Mouse (Mus musculus): ENCODE measurements around the gene Mettl9. TPM values are rescaled to one million over a fixed set of nuclear protein-coding genes. Genes with fewer than 3 reads are reported as not detected.
A peak's percentile ranks its signal among the peaks of the same experiment; 100 is the strongest.

Gene Mettl9
- total RNA-seq, 2 experiments from 2014 or later, result 74.0 to 75.4 TPM

GRCm38 (mm10) chr7:121084840-121085453 is 50.7 kb downstream of the Mettl9 start:
- intact Hi-C loops (cut with DNase I), result loop anchor here (10.0 kb wide), 1 partner anchor 560 kb away; no protein-coding TSS in a partner anchor
- no peak for DNase-seq (ENCODE audit: low spot score in 2 of 2)

- intact Hi-C loops (cut with DNase I), result loop anchor here (10.0 kb wide), 1 partner anchor 559 kb away; no protein-coding TSS in a partner anchor
- no peak for DNase-seq (ENCODE audit: low spot score in 2 of 2)
Measured at GRCm38 (mm10) chr7:121085500-121085899, 51.3 kb downstream of the Mettl9 start.

- intact Hi-C loops (cut with DNase I), result loop anchor here (10.0 kb wide), 1 partner anchor 556 kb away; no protein-coding TSS in a partner anchor
Measured at GRCm38 (mm10) chr7:121088745-121089144, 54.5 kb downstream of the Mettl9 start.

GRCm38 (mm10) chr7:121090748-121091147 is 56.5 kb downstream of the Mettl9 start:
- no peak for DNase-seq (ENCODE audit: low spot score in 2 of 2)
- intact Hi-C loops (cut with DNase I), result no loop called here

More at GRCm38 (mm10) chr7:121088745-121089144, 54.5 kb downstream of the Mettl9 start:
- DNase-seq (ENCODE audit: low spot score in 2 of 2), result no peak

- DNase-seq (ENCODE audit: low spot score in 2 of 2), result no peak
- intact Hi-C loops (cut with DNase I), result no loop called here
Measured at GRCm38 (mm10) chr7:121093026-121093425, 58.8 kb downstream of the Mettl9 start.

- no peak for DNase-seq (ENCODE audit: low spot score in 2 of 2)
- intact Hi-C loops (cut with DNase I), result no loop called here
Measured at GRCm38 (mm10) chr7:121098614-121099389, 64.6 kb downstream of the Mettl9 start.

- intact Hi-C loops (cut with DNase I), result no loop called here
- no peak for DNase-seq (ENCODE audit: low spot score in 2 of 2)
Measured at GRCm38 (mm10) chr7:121107851-121108250, 73.6 kb downstream of the Mettl9 start.

- no peak for DNase-seq (ENCODE audit: low spot score in 2 of 2)
- intact Hi-C loops (cut with DNase I), result no loop called here
Measured at GRCm38 (mm10) chr7:121111321-121111720, 77.1 kb downstream of the Mettl9 start.

- no peak for DNase-seq (ENCODE audit: low spot score in 2 of 2)
- intact Hi-C loops (cut with DNase I), result no loop called here
Measured at GRCm38 (mm10) chr7:121111762-121112161, 77.5 kb downstream of the Mettl9 start.

- DNase-seq (ENCODE audit: low spot score in 2 of 2), result peak; percentile 89 to 94
- intact Hi-C loops (cut with DNase I), result loop anchor here (2.0 to 10.0 kb wide), 3 partner anchors 43 to 285 kb away; no protein-coding TSS in a partner anchor
Measured at GRCm38 (mm10) chr7:121120143-121120818, 86.0 kb downstream of the Mettl9 start.

Other genes starting within 250 kb of the Mettl9 start
- under 1 TPM in 1 of 2 experiments, not detected in 1; 0.25 TPM for gene Gm5737, start 222.1 kb upstream of the Mettl9 start, total RNA-seq (2021)
- gene Eef2k, start 191.6 kb upstream of the Mettl9 start, total RNA-seq (2021), result 10 to 100 TPM; 31.6 to 42.9 TPM
- gene Polr3e, start 116.7 kb upstream of the Mettl9 start, total RNA-seq (2021), result 10 to 100 TPM; 30.4 to 30.9 TPM
- 1 to 10 TPM; 4.6 to 4.7 TPM for gene Cdr2, start 52.1 kb upstream of the Mettl9 start, total RNA-seq (2021)
- gene Mfsd13b, start 51.9 kb upstream of the Mettl9 start, total RNA-seq (2021), result under 1 TPM in 1 of 2 experiments, not detected in 1; 0.32 TPM
- under 1 TPM in 1 of 2 experiments, not detected in 1; 0.37 TPM for gene Igsf6, start 40.1 kb downstream of the Mettl9 start, total RNA-seq (2021)
- gene Otoa, start 47.2 kb downstream of the Mettl9 start, total RNA-seq (2021), result under 1 TPM; 0.24 to 0.32 TPM